Mouse (Mus musculus) 3134 (cell line): Measurements from ENCODE around the gene Lrrc8c.
"Not testable (repeated sequence)": the region's sequence is repeated elsewhere in the genome, so short reads cannot be mapped to it uniquely, and the experiment has no call there.

Source experiments
- DNase-seq: peaks from one replicate; pipeline ENCODE4 v3.0.0-alpha.2; 2011; ENCODE audit warnings: low spot score; ENCODE audit not compliant: insufficient read length; ENCODE audit errors: extremely low read depth

The Lrrc8c gene

DNA sequence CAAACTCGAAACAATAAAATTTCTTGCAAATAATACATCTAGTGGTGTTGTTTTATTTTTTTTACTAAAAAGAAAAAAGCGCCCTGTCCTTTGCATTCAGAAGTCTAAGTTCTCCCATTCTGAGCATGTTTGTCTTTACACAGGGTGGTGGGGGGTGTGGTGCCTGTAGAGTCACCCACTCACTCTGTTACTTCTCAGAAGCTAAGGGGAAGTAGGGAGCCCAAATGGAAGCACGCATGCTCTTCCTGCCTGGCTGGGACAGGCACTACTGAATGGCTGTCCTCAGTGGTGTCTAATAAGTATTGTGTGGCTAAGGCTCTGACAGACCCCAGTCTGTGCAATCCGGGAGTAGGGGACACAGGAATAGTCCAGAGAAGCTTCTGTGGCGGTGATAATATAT, 107.9 kb downstream of the Lrrc8c start:
- no peak for DNase-seq

GRCm38 (mm10) chr5:105629955-105630354, 110.8 kb downstream of the Lrrc8c start:
- DNase-seq, result no peak

DNA sequence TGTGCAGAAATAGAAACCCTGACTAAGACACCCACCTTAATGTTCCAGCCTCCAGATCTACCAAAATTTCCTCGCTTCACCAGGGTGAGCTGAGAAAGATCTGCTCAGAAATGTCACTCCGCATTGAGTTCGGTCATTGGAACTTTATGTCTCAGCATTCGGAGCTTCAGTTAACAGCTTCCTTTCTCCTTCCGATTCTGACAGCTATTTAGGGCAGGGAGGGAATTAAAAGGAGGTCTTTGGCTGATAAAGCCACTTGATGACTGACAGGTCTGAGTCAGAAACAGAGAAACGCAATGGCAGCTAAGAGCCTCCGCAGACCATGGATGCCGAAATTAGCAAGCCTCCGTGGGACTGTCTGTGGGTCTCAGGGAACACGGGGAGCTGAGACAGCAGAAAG, 112.9 kb downstream of the Lrrc8c start:
- DNase-seq, result no peak

DNA sequence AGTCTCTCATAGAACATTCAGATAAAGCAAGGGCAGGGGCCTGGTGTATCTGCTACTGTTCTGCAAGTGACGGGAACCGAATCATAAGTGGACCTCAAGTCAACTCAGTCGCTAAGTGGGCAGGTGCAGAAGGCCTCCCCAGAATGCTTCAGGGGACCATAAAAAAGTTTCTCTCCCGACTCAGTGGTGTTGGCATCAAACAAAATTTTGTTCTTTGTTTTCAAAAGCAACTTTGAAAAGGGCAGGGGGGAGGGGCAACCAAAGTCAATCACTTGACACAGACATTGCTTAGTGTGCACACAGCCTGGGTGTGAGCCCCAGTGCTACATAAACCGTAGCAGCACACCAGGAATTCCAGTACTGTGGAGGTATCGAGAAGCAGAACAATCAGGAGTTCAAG, 116.4 kb downstream of the Lrrc8c start:
- no peak for DNase-seq

DNA sequence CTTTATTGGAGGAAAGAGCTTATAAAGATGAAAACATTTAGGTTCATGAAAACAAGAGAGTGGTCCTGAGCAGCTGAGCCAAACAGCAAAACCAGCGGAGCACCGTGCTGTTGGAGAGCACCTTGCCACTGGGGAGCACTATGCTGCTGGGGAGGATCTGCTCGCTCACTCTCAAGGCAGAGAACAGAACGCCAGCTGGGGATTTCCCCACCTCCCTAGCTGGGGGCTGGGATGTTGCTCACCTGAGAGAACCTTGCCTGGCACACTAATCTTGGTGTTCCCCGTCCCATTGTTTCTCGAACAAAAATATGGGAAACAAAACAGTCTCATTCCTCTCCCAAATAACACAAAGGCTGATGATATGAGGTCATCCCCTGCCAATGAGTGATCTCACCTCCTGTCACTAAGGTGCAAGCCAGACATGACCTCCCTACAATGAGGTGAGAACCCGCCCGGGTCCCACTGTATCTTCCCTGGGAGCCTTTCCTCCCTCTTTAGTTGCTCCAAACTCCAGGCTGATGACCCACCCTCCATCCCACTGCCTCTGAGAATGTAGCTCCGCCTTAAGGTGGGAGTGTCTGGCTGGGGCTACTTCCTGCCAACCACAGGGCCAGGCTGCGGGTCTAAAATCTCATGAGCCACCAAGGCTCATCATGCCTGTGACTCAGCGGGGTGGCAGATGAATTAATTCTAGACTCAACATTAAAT, 117.5 kb downstream of the Lrrc8c start:
- peak; percentile 69 for DNase-seq

- DNase-seq, result not testable (repeated sequence)
Observed at GRCm38 (mm10) chr5:105638266-105638665, 119.1 kb downstream of the Lrrc8c start.

DNA sequence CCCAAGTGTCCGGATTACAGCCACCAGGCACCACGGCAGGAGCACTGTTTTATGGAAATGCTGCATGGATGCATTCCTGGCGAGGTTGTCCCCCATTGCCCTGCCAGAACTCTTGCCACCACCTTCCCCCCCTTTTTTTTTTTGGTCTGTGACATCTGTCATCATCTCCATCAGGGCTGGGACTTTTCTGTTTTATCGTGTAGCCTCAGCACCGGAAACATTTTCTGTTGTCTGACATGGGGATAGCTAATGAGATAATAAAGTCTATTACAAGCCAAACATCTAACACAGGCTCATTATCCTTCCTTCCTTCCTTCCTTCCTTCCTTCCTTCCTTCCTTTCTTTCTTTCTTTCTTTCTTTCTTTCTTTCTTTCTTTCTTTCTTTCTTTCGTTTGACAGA, 119.7 kb downstream of the Lrrc8c start:
- no peak for DNase-seq

DNA sequence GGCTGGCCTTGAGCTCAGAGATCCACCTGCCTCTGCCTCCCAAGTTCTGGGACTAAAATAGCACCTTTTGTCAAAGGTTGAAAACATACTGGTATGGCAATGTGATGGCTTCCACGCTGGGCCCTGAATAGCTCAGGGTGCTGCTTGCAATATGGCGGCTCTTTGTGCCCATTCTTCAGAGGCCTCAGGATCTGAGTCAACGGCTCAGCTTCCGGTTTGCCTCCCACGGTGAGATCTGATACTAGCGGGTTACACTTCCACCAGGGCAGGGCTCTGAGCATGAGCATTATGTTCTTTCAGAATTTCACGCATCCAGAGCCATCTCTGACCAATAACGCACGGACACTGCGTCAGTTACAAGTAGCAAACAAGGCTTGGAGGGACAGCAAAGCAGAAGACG, 120.2 kb downstream of the Lrrc8c start:
- no peak for DNase-seq

DNA sequence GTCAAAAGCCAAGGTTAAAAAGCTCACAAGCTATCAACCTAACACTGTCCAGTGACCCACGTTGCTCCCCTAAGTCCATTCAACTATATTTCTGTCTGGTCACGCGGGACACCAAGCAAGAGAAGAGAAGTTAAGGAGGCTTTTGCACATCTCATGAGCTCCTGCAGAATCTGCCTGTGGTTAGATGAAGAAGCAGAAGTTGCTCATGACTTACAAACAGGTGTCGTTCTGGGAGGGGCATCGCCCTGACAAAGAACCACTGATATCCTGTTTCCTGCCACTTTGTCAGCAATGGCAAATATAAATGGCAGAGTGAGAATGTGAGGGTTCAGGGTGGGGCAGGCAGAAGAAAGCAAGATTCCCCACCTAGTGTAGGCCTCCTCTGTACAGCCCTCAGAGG, 123.3 kb downstream of the Lrrc8c start:
- no peak for DNase-seq

GRCm38 (mm10) chr5:105643276-105643675, 124.1 kb downstream of the Lrrc8c start:
- DNase-seq, result no peak

- no peak for DNase-seq
Observed at GRCm38 (mm10) chr5:105644195-105644594, 125.0 kb downstream of the Lrrc8c start.

DNA sequence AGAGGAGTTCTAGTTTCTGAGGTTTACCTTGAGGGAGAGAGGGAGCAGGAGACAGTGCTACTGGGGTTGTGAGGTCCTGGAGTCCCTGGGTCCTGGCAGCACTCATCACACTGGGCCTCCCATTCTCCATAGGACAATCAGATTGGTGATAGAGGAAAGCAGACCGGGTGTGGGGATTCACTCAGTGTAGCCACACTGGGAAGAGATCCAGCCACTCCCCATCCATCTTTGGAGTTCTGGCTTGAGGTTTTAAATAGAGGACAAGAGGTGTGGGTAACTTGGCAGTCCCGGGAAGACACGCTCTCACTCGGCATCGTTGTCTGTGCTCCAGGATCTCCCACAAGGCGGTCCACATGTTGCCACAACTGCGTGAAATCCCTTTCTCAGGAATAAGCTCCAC, 127.9 kb downstream of the Lrrc8c start:
- DNase-seq, result no peak

- peak; percentile 19 for DNase-seq
Observed at GRCm38 (mm10) chr5:105648648-105649287, 129.6 kb downstream of the Lrrc8c start.

DNA sequence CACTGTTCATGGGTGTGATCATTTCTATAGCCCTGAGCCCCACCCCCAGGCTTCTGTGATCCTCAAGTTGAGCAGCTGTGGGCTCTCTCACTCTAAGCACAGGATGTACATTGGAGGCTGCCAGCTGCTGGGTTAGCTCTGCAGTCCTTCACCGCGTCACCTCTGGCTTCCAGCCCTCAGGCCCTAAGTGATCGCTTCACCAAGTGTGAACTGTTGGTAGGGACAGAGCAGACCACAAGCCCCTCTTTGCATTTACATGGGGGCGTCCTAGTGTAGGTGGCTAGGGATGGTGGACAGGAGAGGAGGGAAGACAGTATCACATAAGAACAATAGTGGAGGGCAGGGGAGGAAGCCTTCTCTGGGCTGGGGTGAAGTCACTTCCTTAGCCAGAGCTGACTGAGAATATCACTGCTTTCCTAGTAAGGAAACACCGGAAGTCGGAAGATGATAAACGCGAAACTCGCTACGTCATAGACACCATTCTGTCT, 130.4 kb downstream of the Lrrc8c start:
- no peak for DNase-seq

DNA sequence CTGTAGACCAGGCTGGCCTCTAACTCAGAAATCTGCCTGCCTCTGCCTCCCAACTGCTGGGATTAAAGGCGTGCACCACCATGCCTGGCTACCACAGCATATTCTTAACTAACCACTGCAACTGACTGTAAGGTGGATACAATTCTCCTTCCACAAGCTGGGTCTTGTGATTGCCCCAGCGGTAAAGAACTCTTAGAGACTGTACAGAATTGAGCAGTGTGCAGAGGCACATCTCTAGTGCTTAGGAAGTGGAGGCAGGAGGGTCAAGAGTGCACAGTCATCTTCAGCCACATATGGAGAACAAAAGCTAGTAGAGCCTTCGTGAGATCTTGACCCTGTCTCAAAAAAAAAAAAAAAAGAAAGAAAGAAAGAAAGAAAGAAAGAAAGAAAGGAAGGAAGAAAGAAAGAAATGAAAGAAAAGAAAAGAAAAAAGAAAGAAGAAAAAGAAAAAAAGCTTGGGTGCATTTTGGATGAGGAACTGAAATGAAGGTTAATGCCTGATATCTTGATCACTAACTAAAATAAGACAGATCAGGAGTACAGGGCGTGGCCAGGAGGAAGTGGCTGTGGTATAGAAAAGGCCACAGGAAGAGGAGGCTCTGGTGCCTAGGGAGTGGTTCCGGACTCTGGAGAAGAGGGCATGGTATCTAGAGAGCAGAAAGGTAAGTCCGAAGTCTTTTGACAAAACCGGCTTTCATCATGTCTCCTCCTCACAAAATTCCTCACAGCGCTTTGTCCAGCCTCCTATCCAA, 131.7 kb downstream of the Lrrc8c start:
- DNase-seq, result no peak

DNA sequence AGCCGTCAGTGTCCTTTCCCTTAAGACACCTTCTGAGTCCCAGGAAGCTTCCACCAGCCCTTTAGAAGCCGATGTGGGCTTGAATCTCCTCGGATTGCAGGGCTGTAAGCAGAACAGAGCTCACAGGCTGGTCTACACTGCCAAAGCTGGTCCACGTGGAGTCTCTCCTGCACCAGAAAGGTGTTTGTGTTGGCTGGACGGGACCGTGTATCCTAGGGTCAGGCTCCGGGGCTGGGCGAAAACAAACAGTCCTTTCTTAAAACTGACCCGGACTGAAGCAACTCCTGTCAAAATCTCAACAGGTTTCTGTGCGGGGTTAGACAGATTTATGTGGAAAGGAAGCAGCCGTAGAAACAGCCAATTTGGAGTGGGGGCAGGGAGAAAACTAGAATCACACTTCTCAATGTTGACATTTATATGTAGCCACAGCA, 132.4 kb downstream of the Lrrc8c start:
- DNase-seq, result no peak

GRCm38 (mm10) chr5:105654237-105655063, 135.3 kb downstream of the Lrrc8c start:
- DNase-seq, result peak; percentile 51

DNA sequence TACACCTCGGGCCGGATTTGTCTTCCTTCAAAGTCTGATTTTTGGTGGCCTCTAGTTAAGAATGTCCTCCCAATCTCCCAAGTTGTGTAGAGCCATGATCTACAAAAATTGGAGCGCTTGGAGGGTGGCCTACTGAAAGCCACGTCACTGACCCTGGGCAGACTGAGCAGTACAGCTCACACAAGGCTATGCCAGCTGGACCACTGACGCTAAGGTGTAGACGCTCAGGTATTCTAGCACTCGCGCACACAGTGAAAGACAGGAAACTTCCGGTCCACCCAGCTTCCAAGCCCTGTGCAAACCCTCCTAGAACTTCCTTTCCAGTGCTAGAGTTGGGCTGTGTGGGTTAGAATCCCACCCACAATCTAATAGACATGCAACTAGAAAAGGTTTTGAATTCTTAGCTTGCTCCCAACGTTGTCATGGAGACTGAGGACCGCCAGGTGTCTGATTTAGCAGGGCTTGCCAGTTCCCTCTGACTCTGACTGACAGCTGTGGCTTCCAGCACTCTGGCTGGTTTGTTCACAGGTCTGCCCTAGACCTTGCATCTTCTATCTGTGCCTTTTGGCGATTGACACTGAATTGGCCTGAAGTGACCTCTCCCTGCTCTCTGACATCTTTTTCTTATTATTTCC, 136.0 kb downstream of the Lrrc8c start:
- no peak for DNase-seq

GRCm38 (mm10) chr5:105661894-105662293, 142.7 kb downstream of the Lrrc8c start:
- DNase-seq, result no peak
